Mouse (Mus musculus): ENCODE data around the gene Soat1. TPM values are rescaled to one million over a fixed set of nuclear protein-coding genes. Genes with fewer than 3 reads are reported as not detected.

Gene Soat1
- polyA plus RNA-seq, 1 experiment from 2014 or later, result 38.9 TPM

GRCm38 (mm10) chr1:156471071-156471470 is 3.1 kb downstream of the Soat1 start:
- H3K36me3 ChIP-seq (ENCODE audit: control insufficient read depth, insufficient read depth, low read length), result peaks cover 9% of the 10 kb centered on the region
- no peak for ATAC-seq (ENCODE audit: low read depth)
- peaks cover 7% of the 10 kb centered on the region; the same call in 1 of the 2 replicates for H3K9me3 ChIP-seq (ENCODE audit: control insufficient read depth, low read length)
- no peaks in the 10 kb centered on the region for H3K27me3 ChIP-seq (ENCODE audit: control insufficient read depth, insufficient read depth, low read depth, low read length)
- no peak overlapping the region for H3K4me2 ChIP-seq (ENCODE audit: low read depth, low read length)
- H3K4me3 ChIP-seq (ENCODE audit: low read length), result no peak overlapping the region
- WGBS, result 55% methylated on average over 3 of the region's 3 CpGs
- H3K4me1 ChIP-seq (replicated peaks; ENCODE audit: control insufficient read depth, insufficient read depth, low read length), result peaks cover 25% of the 10 kb centered on the region
- H3K9ac ChIP-seq (ENCODE audit: low read length), result no peak overlapping the region
- peak overlapping the region; percentile 14; the same call in 1 of the 2 replicates for H3K27ac ChIP-seq (ENCODE audit: low read length)

GRCm38 (mm10) chr1:156470557-156470956 is 3.6 kb downstream of the Soat1 start:
- ATAC-seq (ENCODE audit: low read depth), result peak; percentile 17; the same call in 1 of the 2 replicates
- Histone ChIP-seq H3K27ac (ENCODE audit: low read length) (peak overlapping the region; percentile 14), H3K4me3 (ENCODE audit: low read length) (no peak overlapping the region), H3K36me3 (ENCODE audit: control insufficient read depth, insufficient read depth, low read length) (peaks cover 14% of the 10 kb centered on the region), H3K9ac (ENCODE audit: low read length) (no peak overlapping the region), H3K4me1 (replicated peaks; ENCODE audit: control insufficient read depth, insufficient read depth, low read length) (peaks cover 25% of the 10 kb centered on the region), H3K4me2 (ENCODE audit: low read depth, low read length) (no peak overlapping the region), H3K27me3 (ENCODE audit: control insufficient read depth, insufficient read depth, low read depth, low read length) (no peaks in the 10 kb centered on the region), H3K9me3 (ENCODE audit: control insufficient read depth, low read length) (peaks cover 7% of the 10 kb centered on the region; the same call in 1 of the 2 replicates)
- 36% methylated on average over 7 of the region's 7 CpGs for WGBS

GRCm38 (mm10) chr1:156468576-156468975 is 5.6 kb downstream of the Soat1 start:
- ATAC-seq (ENCODE audit: low read depth), result no peak

GRCm38 (mm10) chr1:156467655-156468255 is 6.4 kb downstream of the Soat1 start:
- ATAC-seq (ENCODE audit: low read depth), result peak; percentile 32
- no peak overlapping the region for H3K4me2 ChIP-seq (ENCODE audit: low read depth, low read length)
- H3K9me3 ChIP-seq (ENCODE audit: control insufficient read depth, low read length), result peaks cover 7% of the 10 kb centered on the region; the same call in 1 of the 2 replicates
- H3K4me1 ChIP-seq (replicated peaks; ENCODE audit: control insufficient read depth, insufficient read depth, low read length), result peaks cover 27% of the 10 kb centered on the region
- peaks cover 18% of the 10 kb centered on the region for H3K36me3 ChIP-seq (ENCODE audit: control insufficient read depth, insufficient read depth, low read length)
- H3K4me3 ChIP-seq (ENCODE audit: low read length), result no peak overlapping the region
- H3K27ac ChIP-seq (ENCODE audit: low read length), result no peak overlapping the region; the same call in 1 of the 2 replicates
- no peak overlapping the region for H3K9ac ChIP-seq (ENCODE audit: low read length)
- 56% methylated on average over 12 of the region's 12 CpGs for WGBS
- no peaks in the 10 kb centered on the region for H3K27me3 ChIP-seq (ENCODE audit: control insufficient read depth, insufficient read depth, low read depth, low read length)

More at GRCm38 (mm10) chr1:156468576-156468975, 5.6 kb downstream of the Soat1 start:
- H3K9ac ChIP-seq (ENCODE audit: low read length), result no peak overlapping the region
- H3K27ac ChIP-seq (ENCODE audit: low read length), result peak overlapping the region; percentile 17; the same call in 1 of the 2 replicates
- H3K36me3 ChIP-seq (ENCODE audit: control insufficient read depth, insufficient read depth, low read length), result peaks cover 18% of the 10 kb centered on the region
- peaks cover 31% of the 10 kb centered on the region for H3K4me1 ChIP-seq (replicated peaks; ENCODE audit: control insufficient read depth, insufficient read depth, low read length)
- H3K4me2 ChIP-seq (ENCODE audit: low read depth, low read length), result no peak overlapping the region
- H3K4me3 ChIP-seq (ENCODE audit: low read length), result no peak overlapping the region
- no peaks in the 10 kb centered on the region for H3K27me3 ChIP-seq (ENCODE audit: control insufficient read depth, insufficient read depth, low read depth, low read length)
- H3K9me3 ChIP-seq (ENCODE audit: control insufficient read depth, low read length), result peaks cover 7% of the 10 kb centered on the region; the same call in 1 of the 2 replicates
- 79% methylated on average over 3 of the region's 3 CpGs for WGBS

GRCm38 (mm10) chr1:156464963-156465362 is 9.2 kb downstream of the Soat1 start:
- Histone ChIP-seq H3K4me2 (ENCODE audit: low read depth, low read length) (no peak overlapping the region), H3K27me3 (ENCODE audit: control insufficient read depth, insufficient read depth, low read depth, low read length) (no peaks in the 10 kb centered on the region), H3K9me3 (ENCODE audit: control insufficient read depth, low read length) (peaks cover 7% of the 10 kb centered on the region; the same call in 1 of the 2 replicates), H3K9ac (ENCODE audit: low read length) (no peak overlapping the region), H3K4me1 (replicated peaks; ENCODE audit: control insufficient read depth, insufficient read depth, low read length) (peaks cover 11% of the 10 kb centered on the region; the same call in 1 of the 2 replicates), H3K36me3 (ENCODE audit: control insufficient read depth, insufficient read depth, low read length) (peaks cover 18% of the 10 kb centered on the region), H3K27ac (ENCODE audit: low read length) (peak overlapping the region; percentile 43), H3K4me3 (ENCODE audit: low read length) (no peak overlapping the region)
- 63% methylated on average over 9 of the region's 9 CpGs for WGBS
- ATAC-seq (ENCODE audit: low read depth), result no peak

- WGBS, result 73% methylated on average over 8 of the region's 8 CpGs
- Histone ChIP-seq H3K27me3 (ENCODE audit: control insufficient read depth, insufficient read depth, low read depth, low read length) (no peaks in the 10 kb centered on the region), H3K4me1 (replicated peaks; ENCODE audit: control insufficient read depth, insufficient read depth, low read length) (peaks cover 16% of the 10 kb centered on the region), H3K4me3 (ENCODE audit: low read length) (no peak overlapping the region), H3K27ac (ENCODE audit: low read length) (peak overlapping the region; percentile 43; the same call in 1 of the 2 replicates), H3K9me3 (ENCODE audit: control insufficient read depth, low read length) (peaks cover 3% of the 10 kb centered on the region; the same call in 1 of the 2 replicates), H3K36me3 (ENCODE audit: control insufficient read depth, insufficient read depth, low read length) (peaks cover 15% of the 10 kb centered on the region), H3K4me2 (ENCODE audit: low read depth, low read length) (no peak overlapping the region), H3K9ac (ENCODE audit: low read length) (no peak overlapping the region)
- ATAC-seq (ENCODE audit: low read depth), result no peak
Observed at GRCm38 (mm10) chr1:156463981-156464853, 9.9 kb downstream of the Soat1 start.

- H3K9me3 ChIP-seq (ENCODE audit: control insufficient read depth, low read length), result 0 out of 2 replicates have a peak, but pooled peaks cover 2% of the 10 kb centered on the region
- peaks cover 24% of the 10 kb centered on the region for H3K4me1 ChIP-seq (replicated peaks; ENCODE audit: control insufficient read depth, insufficient read depth, low read length)
- peak overlapping the region; percentile 37 for H3K27ac ChIP-seq (ENCODE audit: low read length)
- WGBS, result 53% methylated on average over 12 of the region's 12 CpGs
- H3K4me3 ChIP-seq (ENCODE audit: low read length), result no peak overlapping the region
- H3K27me3 ChIP-seq (ENCODE audit: control insufficient read depth, insufficient read depth, low read depth, low read length), result no peaks in the 10 kb centered on the region
- H3K9ac ChIP-seq (ENCODE audit: low read length), result no peak overlapping the region
- H3K36me3 ChIP-seq (ENCODE audit: control insufficient read depth, insufficient read depth, low read length), result peaks cover 15% of the 10 kb centered on the region
- no peak for ATAC-seq (ENCODE audit: low read depth)
- H3K4me2 ChIP-seq (ENCODE audit: low read depth, low read length), result no peak overlapping the region
Observed at GRCm38 (mm10) chr1:156462273-156462991, 11.7 kb downstream of the Soat1 start.

- H3K9ac ChIP-seq (ENCODE audit: low read length), result no peak overlapping the region
- no peak for ATAC-seq (ENCODE audit: low read depth)
- H3K4me3 ChIP-seq (ENCODE audit: low read length), result no peak overlapping the region
- H3K27ac ChIP-seq (ENCODE audit: low read length), result no peak overlapping the region
- no peaks in the 10 kb centered on the region for H3K27me3 ChIP-seq (ENCODE audit: control insufficient read depth, insufficient read depth, low read depth, low read length)
- H3K4me2 ChIP-seq (ENCODE audit: low read depth, low read length), result no peak overlapping the region
- peaks cover 24% of the 10 kb centered on the region for H3K4me1 ChIP-seq (replicated peaks; ENCODE audit: control insufficient read depth, insufficient read depth, low read length)
- H3K9me3 ChIP-seq (ENCODE audit: control insufficient read depth, low read length), result no peaks in the 10 kb centered on the region
- peaks cover 8% of the 10 kb centered on the region for H3K36me3 ChIP-seq (ENCODE audit: control insufficient read depth, insufficient read depth, low read length)
- 78% methylated on average over 6 of the region's 6 CpGs for WGBS
Observed at GRCm38 (mm10) chr1:156461036-156461435, 13.1 kb downstream of the Soat1 start.
